Mouse (Mus musculus) T-helper 17 cell (primary cell): Measurements from ENCODE around the gene Kdm2b.

Experiments used
- in situ Hi-C, 2 experiments: fragments of 300-600 bp; cut with MboI, MseI; formaldehyde crosslinking; loops; 1 replicate in 1 of 2; 2 replicates in 1 of 2; pipeline ENCODE4 v1.15.1; 2025; ENCODE audit warnings: high pct_unique_total_duplicates in 2 of 2

The Kdm2b gene

GRCm38 (mm10) chr5:122989551-122990330 lies at the start of gene Kdm2b:
Kdm2b (minus strand) TSS chr5:122989823.
- in situ Hi-C loops = loop anchor here in 1 of 2 experiments (10.0 kb wide), 1 partner anchor 155 kb away; the partner anchor contains the start of gene Setd1b

- in situ Hi-C loops = no loop called here
These were observed 49.6 kb upstream of the Kdm2b start for GRCm38 (mm10) chr5:123039120-123039752.

DNA sequence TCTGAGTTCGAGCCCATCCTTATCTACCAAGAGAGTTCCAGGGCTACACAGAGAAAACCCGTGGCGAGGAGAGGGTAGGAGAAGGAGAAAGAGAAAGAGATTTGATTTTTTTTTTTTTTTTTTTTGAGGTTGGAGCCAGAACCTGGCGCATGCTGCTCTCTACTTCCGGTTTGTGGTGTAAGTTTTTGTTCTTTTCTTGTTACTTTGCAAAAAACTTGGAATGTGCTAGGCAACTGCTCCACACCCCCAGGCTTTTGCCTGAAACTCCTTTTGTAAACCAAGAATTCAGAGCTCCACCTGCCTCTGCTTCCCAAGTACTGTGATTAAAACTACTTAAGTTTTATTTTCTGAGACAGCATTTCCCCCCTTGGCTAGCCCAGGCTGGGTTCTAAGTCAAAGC lies 48.5 kb upstream of the Kdm2b start:
- in situ Hi-C loops = no loop called here

- in situ Hi-C loops = no loop called here
These were observed 45.9 kb upstream of the Kdm2b start for GRCm38 (mm10) chr5:123035564-123035963.

DNA sequence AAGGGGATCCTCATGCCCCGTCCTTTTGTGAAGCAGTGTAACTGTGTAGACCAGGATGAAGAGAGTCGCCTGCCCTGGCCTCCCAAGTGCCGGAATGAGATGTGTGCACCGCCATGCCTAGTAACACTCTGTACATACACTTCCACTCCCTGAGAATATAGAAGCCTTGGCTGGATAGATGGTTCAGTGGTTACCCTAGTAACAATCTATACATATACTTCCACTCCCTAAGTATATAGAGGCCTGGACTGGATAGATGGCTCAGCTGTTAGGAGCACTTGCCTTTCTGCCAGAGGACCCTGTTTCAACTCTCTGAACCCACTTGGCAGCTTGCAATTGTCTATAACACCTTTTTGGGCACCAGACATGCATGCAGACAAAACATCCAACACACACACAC lies 45.5 kb upstream of the Kdm2b start:
- in situ Hi-C loops = no loop called here

DNA sequence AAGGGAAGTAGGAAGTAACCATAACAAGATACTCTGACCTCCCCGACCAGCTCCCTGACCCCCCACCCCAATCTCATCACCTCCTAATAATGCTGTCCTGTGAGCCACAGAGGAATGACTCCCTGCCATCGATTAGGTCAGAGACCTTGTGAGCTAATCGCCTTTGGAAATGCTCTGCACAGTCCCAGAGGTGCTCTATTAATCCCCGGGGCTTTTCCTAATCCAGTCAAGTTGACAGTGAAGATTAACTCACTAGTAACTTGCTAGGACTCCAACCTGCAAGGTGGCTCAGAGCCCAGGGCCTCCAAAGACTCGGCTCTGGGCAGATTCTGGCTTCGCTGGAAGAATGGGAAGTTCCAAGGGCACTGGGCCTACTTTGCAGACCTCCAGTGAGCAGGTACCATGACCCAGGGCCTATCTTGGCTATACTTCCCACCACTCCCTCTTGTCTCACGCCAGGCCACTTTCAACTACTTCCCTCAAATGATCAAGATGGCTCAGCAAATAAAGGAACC lies 44.1 kb upstream of the Kdm2b start:
- in situ Hi-C loops = no loop called here

GRCm38 (mm10) chr5:123031312-123031711 lies 41.7 kb upstream of the Kdm2b start:
- in situ Hi-C loops = no loop called here

DNA sequence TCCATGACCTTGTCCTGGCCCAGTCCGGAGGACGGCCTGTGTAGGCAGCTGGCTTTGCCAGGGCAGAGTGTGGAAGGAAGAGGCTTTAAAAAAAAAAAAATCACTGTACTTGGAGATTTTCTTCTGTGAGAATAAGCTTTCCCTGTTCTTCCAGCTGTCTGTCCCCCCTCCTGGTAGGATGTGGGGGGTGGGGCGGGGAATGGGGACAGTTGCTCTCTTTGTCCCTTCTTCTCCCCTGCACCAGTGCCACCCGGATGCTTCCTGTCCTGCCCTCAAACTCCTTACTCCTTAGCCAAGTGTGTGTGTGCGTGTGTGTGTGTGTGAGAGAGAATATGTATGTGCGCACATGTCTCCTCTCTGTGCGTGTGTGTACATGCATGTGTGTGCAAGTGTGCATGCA lies 40.1 kb upstream of the Kdm2b start:
- in situ Hi-C loops = no loop called here

DNA sequence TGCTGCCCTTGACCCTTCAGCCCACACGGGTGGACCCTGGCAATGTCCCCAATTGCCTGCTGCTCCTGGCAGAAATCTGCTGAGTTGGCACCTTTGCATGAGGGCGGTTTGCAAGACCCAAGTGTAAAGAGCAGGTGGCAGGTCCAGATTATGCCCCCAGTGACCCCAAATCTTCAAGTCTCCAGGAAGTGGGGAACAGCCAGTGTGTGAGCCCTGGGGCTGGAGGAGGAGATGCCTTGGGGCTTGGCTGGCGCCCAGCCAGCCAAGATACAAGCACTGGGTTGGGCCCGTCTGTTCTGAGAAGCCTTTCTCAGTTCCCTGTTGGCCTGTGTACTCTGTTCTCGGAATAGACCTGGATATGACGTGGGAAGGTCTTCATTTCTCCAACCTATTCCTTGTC lies 37.8 kb upstream of the Kdm2b start:
- in situ Hi-C loops = no loop called here

GRCm38 (mm10) chr5:123026414-123026813 lies 36.8 kb upstream of the Kdm2b start:
- in situ Hi-C loops = no loop called here

GRCm38 (mm10) chr5:123024965-123025573 lies 35.4 kb upstream of the Kdm2b start:
- in situ Hi-C loops = no loop called here

GRCm38 (mm10) chr5:123024312-123024711 lies 34.7 kb upstream of the Kdm2b start:
- in situ Hi-C loops = no loop called here

GRCm38 (mm10) chr5:123023049-123023448 lies 33.4 kb upstream of the Kdm2b start:
- in situ Hi-C loops = no loop called here

DNA sequence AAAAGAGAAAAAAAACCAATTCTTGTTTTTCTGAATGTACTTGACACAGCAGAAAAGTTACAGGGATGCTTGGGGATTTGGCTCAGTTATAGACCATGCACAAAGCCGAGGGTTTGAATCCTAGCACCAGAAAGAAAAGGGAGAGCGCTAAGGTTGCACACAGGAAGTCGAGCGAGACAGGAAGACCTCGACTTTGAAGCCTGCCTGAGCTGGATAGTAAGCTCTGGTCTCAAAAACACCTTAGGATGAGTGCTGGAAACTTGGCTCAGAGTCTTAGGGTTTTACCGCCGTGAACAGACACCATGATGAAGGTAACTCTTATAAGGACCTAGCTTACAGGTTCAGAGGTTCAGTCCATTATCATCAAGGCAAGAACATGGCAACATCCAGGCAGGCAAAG lies 31.8 kb upstream of the Kdm2b start:
- in situ Hi-C loops = no loop called here

- in situ Hi-C loops = no loop called here
These were observed 30.8 kb upstream of the Kdm2b start for GRCm38 (mm10) chr5:123020426-123020825.

GRCm38 (mm10) chr5:123019336-123020016 lies 29.9 kb upstream of the Kdm2b start:
- in situ Hi-C loops = no loop called here

DNA sequence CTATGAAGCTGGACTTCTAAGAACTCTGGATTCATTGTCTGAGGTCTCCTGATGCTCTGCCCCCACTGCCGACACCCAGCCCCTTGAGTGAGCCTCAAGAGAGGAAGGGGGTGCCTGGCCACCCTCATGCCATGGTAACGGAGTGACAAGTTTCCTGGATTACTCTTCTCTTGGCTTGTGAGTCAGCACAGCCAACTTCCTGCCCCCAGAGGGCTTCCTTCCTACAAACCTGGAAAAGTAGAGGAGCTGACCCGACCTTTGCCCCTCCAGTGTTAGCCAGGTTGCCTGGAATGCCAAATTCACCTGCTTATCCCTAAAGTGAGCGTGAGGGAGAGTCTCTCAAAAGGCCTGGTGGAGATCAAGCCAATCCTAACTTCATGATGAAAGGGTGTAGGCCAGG lies 27.9 kb upstream of the Kdm2b start:
- in situ Hi-C loops = no loop called here

GRCm38 (mm10) chr5:123015915-123016314 lies 26.3 kb upstream of the Kdm2b start:
- in situ Hi-C loops = no loop called here

DNA sequence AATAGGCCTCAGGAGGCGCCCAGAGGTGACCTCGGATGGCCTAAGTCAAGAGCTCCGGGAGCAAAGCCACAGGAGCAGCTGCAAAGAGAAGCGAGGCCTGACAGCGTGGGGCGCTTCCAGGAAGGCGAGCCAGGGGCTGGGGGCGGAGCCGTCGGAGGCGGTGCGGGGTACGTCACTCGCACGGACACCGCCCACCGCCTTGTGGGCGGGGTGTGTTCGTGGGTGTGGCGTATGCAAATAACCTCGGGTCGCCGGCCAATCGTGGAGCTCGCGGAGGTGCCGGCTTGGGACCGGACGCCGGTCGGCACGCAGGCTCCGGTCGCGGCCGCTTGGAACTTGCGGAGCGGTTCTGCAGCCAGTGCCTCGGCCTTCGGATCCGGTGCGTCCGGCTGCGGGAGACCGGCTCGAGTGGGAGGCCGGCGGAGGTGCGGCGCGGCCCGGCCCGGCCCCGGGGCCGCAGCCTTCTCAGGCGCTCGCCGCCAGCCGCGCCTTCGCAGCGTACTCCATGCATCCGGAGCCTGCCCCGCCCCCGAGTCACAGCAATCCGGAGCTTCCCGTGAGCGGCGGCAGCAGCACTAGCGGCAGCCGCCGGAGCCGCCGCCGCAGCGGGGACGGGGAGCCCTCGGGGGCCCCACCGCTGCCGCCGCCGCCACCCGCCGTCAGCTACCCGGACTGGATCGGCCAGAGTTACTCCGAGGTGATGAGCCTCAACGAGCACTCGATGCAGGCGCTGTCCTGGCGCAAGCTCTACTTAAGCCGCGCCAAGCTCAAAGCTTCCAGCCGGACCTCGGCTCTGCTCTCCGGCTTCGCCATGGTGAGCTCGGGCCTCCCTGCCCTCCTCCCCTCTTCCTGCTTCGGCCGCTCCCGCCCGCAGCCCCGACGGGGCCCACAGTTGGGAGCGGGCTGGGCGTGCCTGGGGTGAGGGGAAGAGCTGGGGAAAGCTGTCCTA lies 25.4 kb upstream of the Kdm2b start, which contains the start of gene Orai1:
Gene Orai1 (plus strand): TSS at position 322 of the 949 bp plus-strand sequence.
- in situ Hi-C loops = loop anchor here in 1 of 2 experiments (5.0 kb wide), 1 partner anchor 48 kb away; no protein-coding TSS in a partner anchor

GRCm38 (mm10) chr5:123013599-123014315 lies 24.1 kb upstream of the Kdm2b start:
- in situ Hi-C loops = loop anchor here in 1 of 2 experiments (5.0 kb wide), 1 partner anchor 46 kb away; no protein-coding TSS in a partner anchor
